Mouse (Mus musculus) C2C12 (cell line): ENCODE measurements at regions not wholly inside any gene's neighbourhood (a gene's known extent, or its start where the extent isn't known, plus 50 kb on each side); places are given as distances from the start of the nearest gene placed in this dataset.

Experiments used
- CTCF ChIP-seq: IDR thresholded peaks from one replicate; pipeline ENCODE4 v1.5.1; 2011; ENCODE audit not compliant: control insufficient read depth, insufficient read depth, insufficient read length
- MAX ChIP-seq: IDR thresholded peaks from one replicate; pipeline ENCODE4 v1.6.1; 2011; ENCODE audit warnings: mild to moderate bottlenecking, control low read depth
- MYOG ChIP-seq: IDR thresholded peaks from one replicate; pipeline ENCODE4 v1.6.1; 2011; ENCODE audit not compliant: control insufficient read depth, insufficient read length; ENCODE audit errors: extremely low read depth
- USF1 ChIP-seq: IDR thresholded peaks from one replicate; pipeline ENCODE4 v1.6.1; 2011; ENCODE audit warnings: low read depth, mild to moderate bottlenecking, control low read depth, moderate library complexity

- TF ChIP-seq CTCF, result no peak
- no peak for TF ChIP-seq MYOG
- TF ChIP-seq MAX, result no peak
- TF ChIP-seq USF1, result no peak
These were observed 399.4 kb downstream of the Adcyap1 start for GRCm38 (mm10) chr17:93598181-93598685.
